Mouse (Mus musculus): Measurements from ENCODE around the gene Gm49322. TPM values are rescaled to one million over a fixed set of nuclear protein-coding genes. Genes with fewer than 3 reads are reported as not detected.
"Not testable (repeated sequence)": the region's sequence is repeated elsewhere in the genome, so short reads cannot be mapped to it uniquely, and the experiment has no call there.

Gene Gm49322
- total RNA-seq (2021): 1 to 10 TPM in 1 of 2 experiments, under 1 TPM in 1; 0.45 to 1.2 TPM
- long read RNA-seq, experiment 1, full-length matches to known transcripts: 2 of 3 reads
- long read RNA-seq, experiment 1, partial matches to known transcripts: 1 of 3 reads
- long read RNA-seq, experiment 1, other reads (novel, unspliced or antisense): 0 of 3 reads
- long read RNA-seq, experiment 2, full-length matches to known transcripts: 1 of 1 reads
- long read RNA-seq, experiment 2, partial matches to known transcripts: 0 of 1 reads
- long read RNA-seq, experiment 2, other reads (novel, unspliced or antisense): 0 of 1 reads

DNA sequence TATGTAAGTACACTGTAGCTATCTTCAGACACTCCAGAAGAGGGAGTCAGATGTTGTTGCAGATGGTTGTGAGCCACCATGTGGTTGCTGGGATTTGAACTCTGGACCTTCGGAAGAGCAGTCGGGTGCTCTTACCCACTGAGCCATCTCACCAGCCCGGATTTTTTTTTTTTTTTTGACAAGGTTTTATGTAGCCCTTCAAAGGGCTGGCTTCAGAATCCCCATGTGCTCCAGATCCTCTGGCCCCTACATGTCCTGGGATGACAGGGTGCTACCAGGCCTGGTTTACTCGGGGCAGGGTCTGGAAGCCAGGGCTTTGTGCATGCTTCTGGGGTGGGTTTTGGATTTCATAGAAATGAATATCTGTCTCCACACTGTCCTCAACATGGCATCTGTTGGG lies at the start of gene Gm49322:
TSS of gene Gm49322 (plus strand) at position 301 of the 400 bp plus-strand sequence.
- not testable (repeated sequence) for DNase-seq

DNA sequence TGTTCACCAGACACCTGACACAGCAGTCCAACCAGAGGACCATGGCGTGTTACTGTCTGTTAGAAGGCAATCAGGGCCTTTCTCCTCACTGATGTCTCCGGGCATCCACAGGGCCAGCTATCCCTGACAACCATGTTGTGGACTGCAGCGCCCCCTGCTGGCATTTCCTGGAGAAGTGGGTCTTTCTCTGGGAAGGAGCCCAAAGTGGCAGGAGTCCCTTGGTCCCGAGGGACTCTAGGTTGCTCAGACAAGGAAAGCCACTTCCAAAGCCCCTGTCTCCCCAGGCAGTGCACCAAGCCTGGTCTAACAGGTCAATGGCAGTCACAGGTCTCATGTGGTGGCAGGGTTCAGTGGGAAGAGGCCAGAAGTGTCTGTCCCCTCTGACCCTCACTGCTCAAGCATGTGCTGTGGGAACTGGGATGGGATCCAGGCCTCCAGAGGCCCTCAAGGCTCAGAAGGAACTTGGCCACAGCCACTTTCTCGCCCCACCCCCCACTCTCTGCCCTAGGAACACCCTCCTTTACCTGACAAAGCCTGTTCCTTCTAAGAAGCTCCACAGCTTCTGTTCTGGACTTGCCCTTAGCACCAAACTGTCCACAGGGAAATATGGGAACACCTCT lies 48.4 kb upstream of the Gm49322 start:
- peak; percentile 85 for DNase-seq

DNA sequence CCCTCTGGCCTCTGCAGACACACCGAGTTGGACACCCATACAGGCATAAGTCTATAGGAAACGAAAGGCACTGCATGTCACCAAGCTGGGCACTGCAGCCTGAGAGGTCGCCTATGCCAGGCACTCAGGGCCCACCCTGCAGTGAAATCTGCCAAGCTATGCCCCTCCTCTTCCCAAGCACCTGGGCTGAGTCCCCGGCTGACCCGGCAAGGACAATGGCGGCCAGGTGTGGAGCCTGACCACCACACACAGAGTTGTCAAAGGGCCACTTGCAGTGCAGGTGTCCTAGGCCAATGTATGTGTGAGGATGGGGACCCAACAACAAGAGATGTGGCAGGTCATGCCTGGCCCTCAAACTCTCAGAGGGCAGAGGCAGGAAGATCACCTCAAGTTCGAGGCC lies 46.4 kb upstream of the Gm49322 start:
- DNase-seq: no peak

DNA sequence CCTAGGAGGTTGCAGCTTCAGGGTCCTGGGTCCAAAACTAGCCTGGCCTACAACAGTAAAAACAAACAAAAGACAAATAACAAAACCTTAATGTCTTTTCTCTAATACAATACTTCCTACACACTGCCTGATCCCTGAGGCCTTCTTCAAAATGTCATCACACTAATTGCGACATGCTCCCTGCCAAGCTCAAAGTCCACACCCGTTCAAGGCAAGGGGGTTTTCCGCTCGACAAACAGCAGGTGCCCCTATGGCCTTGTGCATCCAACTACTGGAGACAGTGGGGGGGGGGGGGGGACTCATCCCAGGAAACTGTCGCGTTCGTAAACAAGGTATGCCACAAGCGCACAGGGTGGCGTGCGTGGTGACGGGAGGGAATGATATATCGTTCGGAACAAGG lies 45.2 kb upstream of the Gm49322 start:
- DNase-seq: no peak

DNA sequence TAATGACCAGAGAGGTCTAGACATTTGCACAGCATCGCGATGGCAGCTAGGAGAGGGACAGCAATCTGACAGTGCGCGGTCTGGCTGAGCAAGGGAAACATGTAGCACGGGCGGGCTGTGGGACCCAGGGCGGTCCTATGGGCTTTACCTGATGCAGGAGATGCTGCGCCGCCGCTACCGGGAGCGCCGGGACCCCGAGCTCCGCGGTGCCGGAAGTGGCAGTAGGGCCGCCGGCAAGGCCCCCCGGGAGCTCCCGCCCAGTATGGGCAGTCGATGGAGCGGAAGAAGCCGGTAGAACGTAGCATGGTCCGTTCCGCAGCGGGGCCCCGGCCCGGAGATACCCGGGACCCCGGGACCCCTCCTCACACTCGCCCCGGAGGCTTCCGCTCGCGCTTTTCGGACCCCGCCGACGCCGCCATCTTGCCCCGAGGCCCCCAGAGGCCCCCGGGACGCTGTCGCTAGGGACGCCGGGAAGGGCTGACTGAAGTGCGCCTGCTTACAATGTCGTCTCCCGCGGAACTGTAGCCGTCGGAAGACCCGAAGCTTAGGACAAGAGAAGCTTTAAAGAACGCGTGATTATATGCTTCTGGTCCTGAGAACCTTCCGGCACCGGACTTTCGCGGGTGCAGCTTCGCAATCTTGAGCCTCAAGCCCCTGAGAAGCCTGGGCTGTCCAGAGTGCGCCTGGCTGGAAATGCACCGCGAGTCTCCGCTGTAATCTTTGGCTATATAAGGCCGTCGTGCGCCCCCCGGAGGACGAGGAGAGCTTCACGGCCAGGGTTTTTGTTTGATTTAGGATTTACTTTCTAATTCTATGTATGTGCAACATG lies 44.5 kb upstream of the Gm49322 start, which contains the start of gene Rexo1:
TSS of gene Rexo1 (minus strand) at position 445 of the 829 bp plus-strand sequence.
- peak; percentile 87 for DNase-seq

DNA sequence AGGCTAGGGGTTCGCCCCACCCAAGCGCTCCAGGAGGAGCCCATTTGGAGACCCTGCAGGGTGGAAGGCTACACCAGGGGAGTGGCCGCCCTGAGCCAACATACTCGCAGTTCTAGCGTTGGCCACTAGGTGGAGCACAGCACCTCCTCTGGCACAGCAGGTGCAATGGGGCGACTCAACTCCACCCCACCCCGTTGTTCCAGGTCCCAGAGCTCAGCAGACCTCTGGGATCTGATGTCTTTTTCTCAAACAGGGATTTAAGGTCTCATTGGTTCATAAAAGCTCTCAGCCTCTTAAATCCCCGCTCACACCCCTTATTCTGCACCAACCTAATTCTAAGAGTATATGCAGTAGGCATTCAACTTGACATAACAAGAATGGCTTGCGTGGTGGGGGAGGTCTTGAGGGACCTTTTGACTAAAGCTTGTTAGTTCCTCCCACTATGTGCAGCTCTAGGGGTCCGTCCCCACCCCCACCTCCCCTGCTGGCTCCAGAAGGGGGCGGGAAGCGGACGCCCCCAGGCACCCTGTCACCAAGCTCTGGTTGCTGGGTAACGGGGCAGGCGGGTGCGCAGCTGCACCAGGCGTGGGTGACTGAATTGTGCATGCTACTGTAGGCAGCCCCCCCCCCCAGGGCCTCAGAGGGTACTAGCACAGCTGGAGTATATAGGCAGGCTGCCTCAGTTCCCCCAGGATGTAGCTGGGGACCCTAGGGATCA lies 39.3 kb upstream of the Gm49322 start:
- peak; percentile 92 for DNase-seq

DNA sequence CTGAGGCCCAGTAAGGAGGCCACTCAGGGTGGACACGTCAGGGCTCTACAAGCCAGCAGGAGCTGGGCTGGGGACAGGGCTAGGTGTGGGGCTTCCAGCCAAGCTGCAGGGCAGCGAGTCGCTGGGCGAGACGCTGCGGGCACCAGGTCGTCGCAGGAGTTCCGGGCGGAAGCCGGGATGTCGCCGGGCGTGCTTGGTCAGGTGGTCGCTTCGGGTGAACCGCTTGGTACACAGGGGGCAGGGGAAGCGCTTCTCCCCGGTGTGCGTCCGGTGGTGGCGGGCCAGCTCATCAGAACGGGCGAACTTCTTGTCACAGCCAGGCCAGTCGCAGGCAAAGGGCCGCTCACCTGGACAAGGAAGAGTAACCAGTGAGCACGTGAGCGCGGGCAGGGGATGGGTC lies 36.9 kb upstream of the Gm49322 start:
- DNase-seq: no peak

DNA sequence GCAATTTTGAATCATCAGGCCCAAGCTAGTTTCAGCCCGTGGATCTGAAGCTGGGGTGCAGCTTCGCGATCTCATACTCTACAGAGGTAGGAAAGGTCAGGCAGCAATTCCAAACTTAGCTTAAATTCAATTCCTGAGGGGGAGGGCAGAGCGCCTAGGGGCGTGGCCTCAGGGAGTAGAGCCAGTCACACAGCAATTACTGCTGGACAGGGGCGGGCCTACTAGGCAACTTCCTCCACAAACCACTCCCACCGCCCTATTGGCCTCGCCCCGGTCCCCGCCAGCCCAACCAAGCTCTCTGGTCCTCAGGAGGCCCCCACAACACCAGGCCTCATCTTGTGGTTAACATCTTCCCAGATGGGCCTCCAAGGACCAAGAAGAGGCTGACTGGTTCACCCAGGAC lies 36.2 kb upstream of the Gm49322 start:
- DNase-seq: peak; percentile 67

DNA sequence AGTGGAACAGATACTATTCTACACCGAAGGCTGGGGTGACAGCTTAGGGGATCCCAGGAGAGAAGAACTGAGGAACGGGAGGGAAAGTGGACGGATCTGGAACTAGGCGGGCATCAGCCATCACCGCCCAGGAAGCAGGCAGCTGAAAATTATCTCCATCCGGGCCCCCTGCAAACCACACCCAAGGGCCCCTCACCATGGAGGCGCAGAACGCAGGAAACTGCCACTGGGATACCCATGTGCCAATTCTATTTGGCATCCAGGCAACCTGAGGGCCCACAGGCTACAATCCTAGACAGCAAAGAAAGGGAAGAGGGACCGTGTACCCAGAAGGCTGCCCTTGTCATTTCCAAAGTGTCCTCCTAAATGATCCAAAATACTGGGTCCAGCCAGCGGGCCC lies 35.4 kb upstream of the Gm49322 start:
- no peak for DNase-seq

DNA sequence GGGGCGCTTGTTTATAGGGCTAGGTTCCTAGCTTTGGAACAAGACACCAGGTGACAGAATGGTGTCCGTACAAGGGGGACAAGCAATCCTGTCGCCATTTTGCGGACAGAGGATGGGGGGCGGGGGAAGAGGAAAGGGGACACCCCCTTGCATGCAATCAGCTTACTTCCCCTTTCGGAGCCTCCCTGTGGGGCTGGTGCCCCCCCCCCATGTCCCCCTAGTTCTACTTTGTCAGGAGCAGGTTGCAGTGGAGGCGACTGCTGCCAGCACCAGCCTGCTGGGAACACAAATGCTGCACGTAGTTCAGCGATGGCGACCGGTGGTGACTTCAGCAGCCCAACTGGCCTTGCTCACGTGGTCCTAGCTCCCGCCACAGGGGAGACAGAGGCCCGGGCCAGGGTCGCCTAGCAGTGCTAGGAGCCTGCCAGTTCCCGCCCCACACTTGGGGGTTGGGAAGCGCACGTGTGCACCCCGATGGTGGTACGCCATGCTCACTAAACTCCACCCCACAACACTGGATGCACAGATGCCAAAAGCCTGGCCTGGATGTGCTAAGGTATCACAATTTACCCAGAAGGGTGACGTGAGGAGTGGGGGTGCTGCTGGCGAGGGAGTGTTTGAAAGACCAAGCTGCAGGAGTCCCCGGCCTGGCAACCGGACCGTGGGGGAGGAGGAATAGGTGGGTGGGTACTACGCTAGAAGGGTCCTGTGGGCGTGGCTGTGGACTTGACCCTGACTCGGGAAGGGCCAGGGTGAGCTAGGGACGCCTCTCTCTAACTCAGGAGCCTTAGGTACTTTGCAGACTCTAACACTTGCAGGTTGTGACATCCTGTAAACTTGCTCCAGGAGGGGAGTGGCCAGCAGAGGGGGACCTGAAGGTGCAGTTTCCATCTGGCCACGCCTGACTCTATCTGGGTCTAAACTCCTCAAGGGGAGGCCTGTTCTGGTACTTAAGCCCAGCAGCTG lies 34.7 kb upstream of the Gm49322 start:
- no peak for DNase-seq

DNA sequence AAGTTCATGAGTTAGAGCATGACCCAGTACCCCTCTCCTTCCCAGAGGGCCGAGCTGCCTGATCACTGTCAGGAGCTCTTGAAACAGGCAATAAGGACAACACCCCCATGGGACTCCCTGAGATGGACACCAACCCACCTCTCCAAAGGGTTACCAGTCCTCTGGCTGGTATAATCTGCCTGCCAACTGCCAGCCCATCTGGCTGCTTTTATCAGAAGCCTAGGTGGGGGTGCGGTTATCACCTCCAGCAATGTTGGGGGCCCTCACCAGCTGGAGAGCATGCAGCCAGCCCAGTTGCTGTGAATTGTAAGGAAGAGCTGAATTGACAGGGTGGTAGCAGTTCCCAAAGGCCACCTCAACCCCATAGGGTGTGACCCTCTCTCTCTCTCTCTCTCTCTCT lies 33.3 kb upstream of the Gm49322 start:
- no peak for DNase-seq

DNA sequence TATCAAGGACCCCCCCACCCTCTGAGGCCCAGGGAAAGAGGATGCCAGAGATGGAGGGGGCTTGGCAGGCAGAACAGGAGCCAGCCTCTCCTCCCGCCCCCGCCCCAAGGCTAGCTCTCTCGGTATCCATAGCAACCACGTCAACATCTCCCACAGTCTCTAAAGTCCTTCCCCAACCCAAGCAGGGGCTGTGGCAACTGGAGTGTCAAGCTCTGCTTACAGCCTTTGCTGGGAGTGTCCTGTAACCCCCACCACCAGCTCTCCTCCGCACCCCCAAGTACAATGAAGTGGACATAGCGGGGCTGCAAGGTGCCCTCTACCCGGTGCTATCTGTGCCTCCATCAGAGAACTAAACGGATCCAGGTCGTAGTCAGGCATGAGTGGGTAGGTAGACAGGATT lies 31.9 kb upstream of the Gm49322 start:
- DNase-seq: no peak

DNA sequence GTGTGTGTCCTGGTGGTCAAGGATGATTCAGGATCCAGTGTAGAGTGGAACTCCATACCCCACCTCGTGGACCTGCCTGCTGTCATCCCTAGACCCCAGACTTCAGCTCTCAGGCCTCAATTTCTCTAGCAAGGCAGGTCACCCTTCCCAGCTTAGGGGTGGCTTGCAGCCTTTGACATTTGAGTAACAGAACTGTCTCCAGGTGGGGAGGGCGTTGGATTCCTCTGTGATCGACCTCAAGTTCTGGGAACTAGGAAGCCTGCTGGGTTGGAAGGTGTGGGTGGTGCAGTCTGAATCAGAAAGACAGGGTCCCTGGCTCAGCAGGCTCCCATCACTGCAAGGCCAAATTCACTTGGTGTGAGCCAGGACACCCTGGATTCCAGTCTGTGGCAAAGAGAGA lies 30.9 kb upstream of the Gm49322 start:
- no peak for DNase-seq

DNA sequence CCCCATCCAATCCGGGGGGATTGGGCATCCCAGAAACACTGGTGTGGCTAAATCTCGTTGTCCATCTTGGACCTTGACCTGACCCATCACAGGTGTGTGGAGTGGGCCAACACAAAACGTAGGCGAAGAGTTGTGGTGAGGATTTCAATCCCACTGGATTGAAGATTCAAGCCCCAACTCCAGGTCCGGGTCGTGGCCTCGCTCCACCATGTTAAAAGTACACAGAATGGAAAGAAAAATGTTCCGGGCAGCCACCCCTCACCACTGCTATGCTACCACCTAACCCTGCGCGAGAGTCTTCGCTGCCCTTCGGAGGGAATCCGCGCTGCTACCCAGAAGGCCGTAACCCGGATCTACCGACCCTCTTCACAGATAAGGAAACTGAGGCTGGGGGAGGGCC lies 29.9 kb upstream of the Gm49322 start:
- no peak for DNase-seq

DNA sequence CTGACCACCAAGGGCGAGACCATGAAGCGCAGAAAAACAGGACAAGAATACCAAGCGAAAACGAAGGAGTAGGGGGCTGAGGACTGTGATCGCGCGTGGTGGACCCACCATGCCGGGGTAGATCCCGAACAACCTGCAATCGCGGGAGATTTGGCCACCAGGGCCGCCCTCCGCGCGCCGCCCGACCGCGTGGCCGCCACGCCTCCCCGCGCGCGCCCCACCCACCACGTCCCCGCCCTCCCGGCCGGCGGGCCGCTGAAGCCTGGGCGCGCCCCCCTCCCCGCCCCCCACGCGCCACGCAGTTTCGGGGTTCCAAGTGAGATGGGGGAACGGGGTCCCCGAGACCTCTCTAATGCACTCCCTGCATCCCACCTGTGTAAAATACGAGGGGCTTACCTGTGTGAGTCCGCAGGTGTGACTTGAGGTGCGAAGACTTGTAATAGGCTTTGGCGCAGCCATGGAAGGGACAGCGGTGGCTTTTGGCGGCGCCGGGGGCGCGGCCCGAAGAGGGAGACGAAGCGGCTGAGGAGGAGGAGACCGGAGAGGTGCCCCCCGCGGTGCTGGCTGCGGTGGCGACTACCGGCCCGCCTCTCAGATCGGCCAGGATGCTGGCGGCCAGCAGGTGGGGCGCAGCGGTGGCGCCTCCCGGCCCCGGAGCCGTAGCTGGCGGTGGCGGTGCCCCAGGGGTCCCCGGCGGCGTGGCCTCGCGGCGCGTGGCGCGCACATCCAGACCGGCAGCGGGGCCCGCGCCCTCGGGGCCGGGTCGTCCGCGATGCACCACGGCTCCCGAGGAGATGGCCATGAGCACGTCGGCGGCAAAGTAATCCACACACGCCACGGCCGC lies 29.2 kb upstream of the Gm49322 start:
- peak; percentile 61 for DNase-seq

DNA sequence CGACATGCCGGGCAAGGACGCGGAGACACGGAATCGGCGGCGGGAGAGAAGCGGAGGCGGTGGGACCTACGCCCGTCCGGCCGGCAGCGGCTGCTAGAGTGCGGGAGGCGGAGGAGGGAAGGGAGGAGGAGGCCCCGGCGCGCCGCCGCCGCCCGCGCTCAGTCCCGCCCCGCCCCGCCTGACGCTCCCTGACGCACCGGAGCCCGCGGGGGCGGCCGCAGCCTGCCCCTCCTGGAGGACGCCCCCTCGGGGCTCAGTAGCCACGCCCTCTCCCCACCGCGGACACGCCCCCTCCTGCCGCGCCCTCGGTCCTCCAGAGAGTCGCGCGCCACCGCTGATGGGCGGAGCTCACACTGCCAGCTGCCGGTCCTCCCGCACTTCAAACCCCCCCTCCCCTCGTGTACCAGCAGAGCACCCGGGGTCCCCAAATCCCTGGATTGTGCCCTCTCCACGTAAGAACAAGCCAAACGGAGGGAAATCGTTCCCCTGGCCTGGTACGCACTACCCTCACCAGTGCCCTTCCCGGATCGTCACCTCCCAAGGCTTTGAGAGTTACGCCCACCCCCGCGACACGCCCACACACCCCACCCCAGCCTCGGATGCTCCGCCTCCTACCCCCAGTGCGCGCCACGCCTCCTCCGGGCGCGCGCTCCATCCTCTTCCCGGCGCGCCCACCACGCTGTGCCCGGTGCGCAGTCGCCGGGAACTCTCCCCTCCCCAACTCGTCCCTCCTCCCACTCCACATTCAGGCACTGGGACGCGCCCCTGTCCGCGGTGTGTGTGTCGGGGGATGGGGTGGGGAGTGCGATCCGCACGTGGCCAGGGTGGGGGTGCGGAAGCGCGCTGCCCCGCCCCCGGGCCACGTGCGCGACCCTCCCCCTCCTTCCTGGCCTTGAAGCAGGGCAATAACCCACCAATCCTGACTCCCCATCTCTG lies 28.4 kb upstream of the Gm49322 start, which contains the start of gene Klf16:
TSS of gene Klf16 (minus strand) at position 127 of the 936 bp plus-strand sequence.
- peak; percentile 98 for DNase-seq

DNA sequence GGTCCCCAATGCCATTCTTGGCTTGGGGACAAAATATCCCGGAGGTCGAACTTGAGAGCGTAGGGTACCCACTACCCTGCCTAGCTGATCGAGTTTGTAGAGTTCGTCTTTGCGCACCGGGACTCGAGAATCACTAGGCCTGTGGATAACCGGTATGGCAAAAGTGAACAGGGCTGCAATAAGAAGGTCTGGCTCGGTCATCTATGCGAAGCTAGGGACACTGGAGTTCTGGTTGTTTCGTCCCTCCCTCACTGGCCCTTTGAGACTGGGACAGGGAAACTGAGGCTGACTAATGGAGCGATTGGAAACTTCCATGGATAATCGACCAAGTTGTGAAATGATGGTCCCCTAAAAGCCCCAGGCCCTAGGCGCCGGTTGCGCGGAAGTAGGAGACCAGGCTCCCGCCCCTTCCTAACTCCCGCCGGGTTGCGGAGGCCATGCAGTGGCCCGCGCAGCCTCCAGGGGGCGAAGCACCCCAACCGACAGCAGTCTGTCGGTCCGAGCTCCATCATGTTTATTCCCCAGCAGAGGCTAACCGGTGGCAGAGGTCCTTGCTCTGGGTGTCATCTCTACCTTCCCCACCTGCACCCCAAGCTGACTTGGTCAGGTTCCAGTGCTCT lies 27.6 kb upstream of the Gm49322 start:
- DNase-seq: peak; percentile 86

DNA sequence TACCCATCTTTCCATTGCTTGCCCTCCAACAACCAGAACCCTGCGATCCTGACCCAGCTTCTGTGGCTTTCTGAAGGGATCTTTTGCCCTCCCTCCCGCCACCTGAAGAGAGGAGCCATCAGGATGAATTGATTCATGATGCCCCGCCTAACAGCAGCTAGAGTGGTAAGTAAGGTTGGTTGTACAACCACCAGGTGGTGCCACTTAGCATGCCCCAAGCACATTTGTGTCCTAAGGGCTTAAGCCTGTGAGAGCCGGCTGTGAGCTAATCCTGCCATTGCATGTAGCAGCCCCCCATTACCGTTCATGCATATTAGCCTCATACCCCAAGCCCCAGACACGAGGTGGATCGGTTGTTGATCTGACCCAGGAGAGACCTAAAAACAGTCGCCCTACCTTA lies 26.9 kb upstream of the Gm49322 start:
- peak; percentile 46 for DNase-seq

DNA sequence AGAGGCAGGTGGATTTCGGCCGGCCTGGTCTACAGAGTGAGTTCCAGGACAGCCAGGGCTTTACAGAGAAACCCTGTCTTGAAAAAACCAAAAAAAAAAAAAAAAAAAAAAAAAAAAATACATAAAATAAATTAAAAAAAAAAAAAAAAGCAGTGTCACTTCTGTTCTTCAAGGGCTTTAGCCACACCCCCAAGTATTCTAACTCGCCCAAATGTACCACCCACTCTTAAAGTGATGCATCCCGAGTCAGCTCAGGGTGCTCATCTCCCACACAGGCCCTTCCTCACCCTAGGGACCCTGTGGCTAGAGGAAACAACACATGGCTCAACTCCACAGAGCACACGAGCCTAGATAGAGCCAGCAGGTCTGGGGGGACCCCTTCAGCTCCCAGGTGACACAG lies 22.8 kb upstream of the Gm49322 start:
- DNase-seq: no peak
